Mouse (Mus musculus): ENCODE measurements around the gene Ak5. TPM values are rescaled to one million over a fixed set of nuclear protein-coding genes. Genes with fewer than 3 reads are reported as not detected.

The Ak5 gene
- polyA plus RNA-seq, 1 experiment: not detected

DNA sequence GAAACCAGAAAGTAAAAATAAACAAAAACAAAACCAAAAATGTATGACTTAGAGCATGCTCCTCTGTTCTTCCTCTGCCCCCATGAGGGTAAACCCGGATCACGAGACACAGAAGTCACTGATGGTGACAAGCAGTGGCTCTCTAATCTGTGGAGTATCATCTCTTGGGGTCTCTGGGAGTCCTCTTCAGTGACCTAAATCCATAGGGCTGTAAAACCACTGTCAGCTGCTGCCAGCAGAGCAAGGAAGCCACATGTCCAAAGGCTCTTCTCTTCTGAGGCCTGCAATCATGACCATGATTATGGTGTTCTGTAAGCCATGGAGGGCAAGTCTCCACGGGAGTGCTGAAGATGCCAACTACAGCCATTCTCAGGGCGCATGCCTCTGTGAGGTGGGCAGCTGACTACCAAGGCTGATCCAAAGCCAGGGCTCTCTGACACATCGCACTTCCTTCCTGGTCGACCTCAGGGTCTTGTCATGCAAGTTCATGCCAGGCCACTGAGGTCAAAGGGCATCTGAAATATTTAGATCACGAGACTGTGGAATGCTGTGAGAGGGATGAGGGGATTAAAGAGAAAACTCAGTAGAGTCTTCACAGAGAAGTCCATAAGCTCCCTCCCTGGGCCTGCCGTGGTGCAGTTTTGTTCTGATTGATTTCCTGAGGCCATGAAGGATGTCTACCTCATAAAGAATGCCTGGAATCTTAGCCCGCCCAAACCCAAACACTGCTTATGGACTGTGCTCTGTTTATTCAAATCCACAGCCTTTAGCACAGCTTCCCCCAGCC lies 99.5 kb downstream of the Ak5 start:
- Histone ChIP-seq H3K4me3 (replicated peaks; ENCODE audit: control insufficient read depth, low read depth, low read length) (no peak overlapping the region), H3K4me1 (ENCODE audit: control insufficient read depth, insufficient read depth, low read length) (no peaks in the 10 kb centered on the region; the same call in 1 of the 2 replicates), H3K27ac (ENCODE audit: control insufficient read depth, insufficient read depth, low read depth, low read length, poor library complexity) (no peak overlapping the region; the same call in 1 of the 2 replicates)
- TF ChIP-seq POLR2A (IDR thresholded peaks at IDR 0.05; ENCODE audit: borderline replicate concordance, control insufficient read depth, low read depth, low read length): no peak
- TF ChIP-seq CTCF (IDR thresholded peaks at IDR 0.05; ENCODE audit: control insufficient read depth, insufficient read depth, low read length): no peak
- WGBS: 52% methylated on average over 9 of the region's 9 CpGs

DNA sequence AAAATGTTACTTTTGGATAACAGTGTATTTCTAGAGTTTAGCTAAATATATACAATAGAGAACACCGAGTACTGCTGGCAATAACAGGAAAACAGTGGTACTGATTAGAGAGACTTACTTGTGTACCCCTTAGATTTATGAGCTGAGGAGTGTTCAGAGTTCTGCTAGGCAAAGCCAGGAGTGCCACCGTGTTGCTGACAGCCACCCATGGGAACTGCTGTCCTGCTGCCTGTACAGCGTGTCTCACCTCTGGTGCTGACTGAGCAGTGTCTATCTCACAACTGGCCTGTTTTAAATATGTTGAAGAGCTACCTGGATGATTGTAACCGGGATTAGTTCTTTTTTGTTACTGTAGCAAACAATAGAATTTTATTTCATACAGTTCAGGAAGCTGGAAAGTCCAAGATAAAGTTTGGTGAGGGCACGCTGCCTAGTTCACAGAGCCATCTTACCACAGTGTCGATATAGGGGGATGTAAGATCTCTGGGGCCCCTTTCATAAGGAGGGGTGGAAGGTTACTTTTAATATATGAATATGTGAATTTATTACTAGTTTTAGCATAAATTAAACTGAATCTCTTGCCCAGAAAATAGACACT lies 103.5 kb downstream of the Ak5 start:
- WGBS: 19% methylated on average over 6 of the region's 6 CpGs
- Histone ChIP-seq H3K27ac (ENCODE audit: control insufficient read depth, insufficient read depth, low read depth, low read length, poor library complexity) (no peak overlapping the region), H3K4me1 (ENCODE audit: control insufficient read depth, insufficient read depth, low read length) (no peaks in the 10 kb centered on the region; the same call in 1 of the 2 replicates), H3K4me3 (replicated peaks; ENCODE audit: control insufficient read depth, low read depth, low read length) (no peak overlapping the region)
- no peak for TF ChIP-seq POLR2A (IDR thresholded peaks at IDR 0.05; ENCODE audit: borderline replicate concordance, control insufficient read depth, low read depth, low read length)

DNA sequence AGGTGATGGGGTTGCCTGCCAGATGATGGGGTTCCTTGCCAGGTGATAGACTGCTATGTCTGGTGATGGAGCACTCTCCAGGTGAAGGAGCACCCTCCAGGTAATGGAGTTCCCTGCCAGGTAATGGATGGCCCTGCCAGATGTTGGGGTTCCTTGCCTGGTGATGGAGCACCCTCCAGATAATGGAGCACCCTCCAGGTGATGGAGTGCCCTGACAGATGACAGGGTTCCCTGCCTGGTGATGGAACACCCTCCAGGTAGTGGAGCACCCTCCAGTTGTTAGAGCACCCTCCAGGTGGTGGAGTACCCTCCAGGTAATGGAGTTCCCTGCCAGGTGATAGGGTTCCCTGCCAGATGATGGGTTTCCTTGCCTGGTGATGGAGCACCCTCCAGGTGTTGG lies 104.3 kb downstream of the Ak5 start:
- H3K4me1 ChIP-seq (ENCODE audit: control insufficient read depth, insufficient read depth, low read length): no peaks in the 10 kb centered on the region; the same call in 1 of the 2 replicates
- no peak overlapping the region for H3K27ac ChIP-seq (ENCODE audit: control insufficient read depth, insufficient read depth, low read depth, low read length, poor library complexity)
- H3K4me3 ChIP-seq (replicated peaks; ENCODE audit: control insufficient read depth, low read depth, low read length): no peak overlapping the region
- TF ChIP-seq POLR2A (IDR thresholded peaks at IDR 0.05; ENCODE audit: borderline replicate concordance, control insufficient read depth, low read depth, low read length): no peak

DNA sequence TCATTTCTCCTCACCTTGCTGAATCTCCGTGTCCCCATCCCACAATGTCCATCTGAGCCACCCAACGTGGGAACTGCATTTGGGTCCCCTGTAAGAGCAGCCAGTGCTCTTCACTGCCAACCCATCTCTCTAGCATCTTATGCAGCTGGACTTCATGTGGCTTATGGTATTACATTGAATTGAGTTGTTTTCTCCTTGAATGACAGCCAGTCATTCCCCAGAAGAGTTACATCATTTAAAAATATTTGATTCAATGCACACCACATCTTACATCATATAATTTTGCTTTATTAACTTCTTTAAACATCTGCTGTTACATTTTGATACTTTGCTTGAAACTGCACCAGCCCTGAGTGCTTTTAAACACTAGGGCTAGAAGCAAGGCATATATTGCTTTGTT lies 106.5 kb downstream of the Ak5 start:
- 75% methylated on average over 2 of the region's 2 CpGs for WGBS
- TF ChIP-seq CTCF (IDR thresholded peaks at IDR 0.05; ENCODE audit: control insufficient read depth, insufficient read depth, low read length) (no peak), POLR2A (IDR thresholded peaks at IDR 0.05; ENCODE audit: borderline replicate concordance, control insufficient read depth, low read depth, low read length) (no peak)
- H3K4me3 ChIP-seq (replicated peaks; ENCODE audit: control insufficient read depth, low read depth, low read length): no peak overlapping the region
- H3K4me1 ChIP-seq (ENCODE audit: control insufficient read depth, insufficient read depth, low read length): no peaks in the 10 kb centered on the region
- no peak overlapping the region for H3K27ac ChIP-seq (ENCODE audit: control insufficient read depth, insufficient read depth, low read depth, low read length, poor library complexity)

DNA sequence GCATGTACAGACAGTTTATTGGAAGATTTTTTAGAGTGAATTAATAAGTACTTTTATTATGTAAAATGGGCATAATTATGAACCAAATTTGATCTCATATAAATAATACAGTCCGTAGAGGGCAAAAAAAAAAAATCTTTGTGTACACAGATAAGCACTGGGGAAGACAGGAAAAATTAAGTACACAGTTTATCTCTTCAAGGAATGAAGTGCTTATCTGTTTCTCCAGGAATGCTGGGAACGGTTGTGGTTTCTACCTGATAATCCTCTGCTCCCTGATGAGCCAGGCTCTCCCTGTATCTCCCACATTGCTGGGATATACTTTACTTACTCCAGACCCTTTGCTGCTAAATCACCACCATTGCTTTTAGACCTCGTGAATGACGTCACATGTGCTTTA lies 108.9 kb downstream of the Ak5 start:
- no peak for TF ChIP-seq CTCF (IDR thresholded peaks at IDR 0.05; ENCODE audit: control insufficient read depth, insufficient read depth, low read length)
- TF ChIP-seq POLR2A (IDR thresholded peaks at IDR 0.05; ENCODE audit: borderline replicate concordance, control insufficient read depth, low read depth, low read length): no peak
- H3K4me3 ChIP-seq (replicated peaks; ENCODE audit: control insufficient read depth, low read depth, low read length): no peak overlapping the region
- H3K27ac ChIP-seq (ENCODE audit: control insufficient read depth, insufficient read depth, low read depth, low read length, poor library complexity): no peak overlapping the region
- peaks cover 1% of the 10 kb centered on the region; the same call in 1 of the 2 replicates for H3K4me1 ChIP-seq (ENCODE audit: control insufficient read depth, insufficient read depth, low read length)
- 68% methylated on average over 4 of the region's 4 CpGs for WGBS

DNA sequence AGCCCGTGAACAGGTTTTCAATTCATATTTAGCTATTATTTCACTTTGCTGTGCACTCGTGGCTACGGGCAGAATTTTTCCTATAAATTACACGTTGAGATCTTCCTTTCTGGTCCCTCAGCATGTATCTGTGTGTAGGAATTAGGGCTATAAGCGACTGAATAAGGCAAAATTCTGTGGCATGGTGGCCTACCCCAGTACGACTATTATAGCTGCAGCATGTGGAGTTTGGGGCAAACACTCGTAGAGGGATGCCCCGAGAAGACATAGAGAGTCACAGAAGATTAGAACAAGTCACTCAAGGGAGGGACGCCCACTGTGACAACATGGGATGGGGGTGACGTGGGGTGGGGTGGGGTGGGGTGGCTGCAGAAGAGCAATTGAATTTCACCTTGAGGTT lies 110.1 kb downstream of the Ak5 start:
- WGBS: 78% methylated on average over 10 of the region's 10 CpGs
- peaks cover 1% of the 10 kb centered on the region; the same call in 1 of the 2 replicates for H3K4me1 ChIP-seq (ENCODE audit: control insufficient read depth, insufficient read depth, low read length)
- no peak overlapping the region for H3K4me3 ChIP-seq (replicated peaks; ENCODE audit: control insufficient read depth, low read depth, low read length)
- no peak for TF ChIP-seq CTCF (IDR thresholded peaks at IDR 0.05; ENCODE audit: control insufficient read depth, insufficient read depth, low read length)
- TF ChIP-seq POLR2A (IDR thresholded peaks at IDR 0.05; ENCODE audit: borderline replicate concordance, control insufficient read depth, low read depth, low read length): no peak
- H3K27ac ChIP-seq (ENCODE audit: control insufficient read depth, insufficient read depth, low read depth, low read length, poor library complexity): no peak overlapping the region

DNA sequence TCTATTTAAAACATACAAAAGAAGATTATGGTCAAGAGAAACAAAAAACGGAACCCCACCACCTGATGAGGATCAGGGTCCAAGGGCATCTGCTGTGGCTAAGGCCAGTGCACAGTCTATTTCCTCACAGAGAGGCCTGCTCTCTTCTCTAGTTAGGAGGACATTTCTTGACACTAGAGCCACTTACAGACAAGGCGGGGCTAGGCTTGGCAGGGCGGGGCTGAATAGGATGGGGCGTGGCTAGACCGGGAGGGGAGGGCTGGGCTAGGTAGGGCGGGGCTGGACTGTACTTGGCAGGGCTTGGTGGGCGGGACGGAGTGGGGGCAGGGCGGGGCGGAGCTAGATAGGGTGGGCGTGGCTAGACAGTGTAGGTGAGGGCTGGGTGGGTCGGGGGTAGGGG lies 110.5 kb downstream of the Ak5 start:
- H3K4me1 ChIP-seq (ENCODE audit: control insufficient read depth, insufficient read depth, low read length): peaks cover 1% of the 10 kb centered on the region; the same call in 1 of the 2 replicates
- no peak overlapping the region for H3K4me3 ChIP-seq (replicated peaks; ENCODE audit: control insufficient read depth, low read depth, low read length)
- H3K27ac ChIP-seq (ENCODE audit: control insufficient read depth, insufficient read depth, low read depth, low read length, poor library complexity): no peak overlapping the region
- TF ChIP-seq POLR2A (IDR thresholded peaks at IDR 0.05; ENCODE audit: borderline replicate concordance, control insufficient read depth, low read depth, low read length) (no peak), CTCF (IDR thresholded peaks at IDR 0.05; ENCODE audit: control insufficient read depth, insufficient read depth, low read length) (no peak)
- whole genome bisulfite sequencing: 64% methylated on average over 12 of the region's 12 CpGs

DNA sequence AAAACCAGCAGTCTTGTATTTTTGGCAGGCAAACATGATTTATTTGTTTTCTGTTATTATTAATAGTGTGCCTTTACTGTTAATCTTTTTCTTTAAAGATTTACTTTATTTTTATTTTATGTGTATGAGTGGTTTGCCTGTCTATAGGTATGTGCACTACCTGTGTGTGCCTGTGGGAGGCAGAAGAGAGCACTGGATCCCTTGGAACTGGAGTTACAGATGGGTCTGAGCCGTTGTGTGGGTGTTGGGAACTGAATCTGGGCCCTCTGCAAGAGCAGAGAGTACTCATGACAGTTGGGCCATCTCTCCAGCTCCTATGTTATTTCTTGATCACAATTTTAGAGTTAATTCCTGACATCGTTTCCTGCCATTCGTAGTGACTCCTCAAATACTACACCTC lies 111.2 kb downstream of the Ak5 start:
- H3K4me1 ChIP-seq (ENCODE audit: control insufficient read depth, insufficient read depth, low read length): peaks cover 1% of the 10 kb centered on the region; the same call in 1 of the 2 replicates
- TF ChIP-seq CTCF (IDR thresholded peaks at IDR 0.05; ENCODE audit: control insufficient read depth, insufficient read depth, low read length) (peak; percentile 14; the same call in 1 of the 2 replicates), POLR2A (IDR thresholded peaks at IDR 0.05; ENCODE audit: borderline replicate concordance, control insufficient read depth, low read depth, low read length) (no peak)
- no peak overlapping the region for H3K27ac ChIP-seq (ENCODE audit: control insufficient read depth, insufficient read depth, low read depth, low read length, poor library complexity)
- no peak overlapping the region for H3K4me3 ChIP-seq (replicated peaks; ENCODE audit: control insufficient read depth, low read depth, low read length)
- WGBS: 96% methylated on average over 3 of the region's 3 CpGs
